Mouse (Mus musculus) heart, embryonic 16.5 days (tissue): Measurements from ENCODE around the gene Plxna2. TPM values are rescaled to one million over a fixed set of nuclear protein-coding genes. Genes with fewer than 3 reads are reported as not detected.
A peak's percentile ranks its signal among the peaks of the same experiment; 100 is the strongest.

Source experiments
- ATAC-seq: fragments of 200-750 bp; cut with Nextera tagmentation; replicated peaks from 2 replicates; pipeline ENCODE4 v1.8.0; 2017; ENCODE audit warnings: moderate number of reproducible peaks; ENCODE audit not compliant: insufficient read depth, low FRiP score; ENCODE audit errors: extremely low read depth
- H3K27ac ChIP-seq: fragments of 300-500 bp; sonication (generic); 2 replicates; pipeline ENCODE4 v1.5.1; 2014; ENCODE audit warnings: mild to moderate bottlenecking, low read length, control low read depth, moderate library complexity
- H3K27me3 ChIP-seq: fragments of 300-500 bp; sonication (generic); 2 replicates; pipeline ENCODE4 v1.6.1; 2014; ENCODE audit warnings: low read length, mixed read lengths; ENCODE audit not compliant: control insufficient read depth, insufficient read depth
- H3K36me3 ChIP-seq: fragments of 300-500 bp; sonication (generic); 2 replicates; pipeline ENCODE4 v1.6.1; 2014; ENCODE audit not compliant: control insufficient read depth, insufficient read depth
- H3K4me1 ChIP-seq: fragments of 300-500 bp; sonication (generic); 2 replicates; pipeline ENCODE4 v1.6.1; 2014; ENCODE audit warnings: low read length, mixed read lengths; ENCODE audit not compliant: control insufficient read depth, insufficient read depth
- H3K4me2 ChIP-seq: fragments of 300-500 bp; sonication (generic); 2 replicates; pipeline ENCODE4 v1.6.1; 2014; ENCODE audit warnings: low read depth, mild to moderate bottlenecking, control low read depth, low read length
- H3K4me3 ChIP-seq: fragments of 300-500 bp; sonication (generic); 2 replicates; pipeline ENCODE4 v1.5.1; 2014; ENCODE audit warnings: mild to moderate bottlenecking, control low read depth, low read length
- H3K9ac ChIP-seq: fragments of 300-500 bp; sonication (generic); 2 replicates; pipeline ENCODE4 v1.6.1; 2014; ENCODE audit warnings: low read length, control low read depth
- H3K9me3 ChIP-seq: fragments of 300-500 bp; sonication (generic); replicated peaks from 2 replicates; pipeline ENCODE4 v1.6.1; 2016; ENCODE audit warnings: low read length; ENCODE audit not compliant: control insufficient read depth
- WGBS: fragments of 180-500 bp; shearing (Covaris S2); extraction: QIAGEN DNeasy Blood & Tissue Kit; methylation state at CpG from one replicate; pipeline ENCODE4 v1.1.7; 2014; 5-methylcytosine and 5-hydroxymethylcytosine counted together
- polyA plus RNA-seq: library from polyadenylated mRNA; unstranded; fragments of >200 nt; fragmentation: Nextera tagmentation; extraction: Ambion mirVana; gene quantifications from 2 replicates; pipeline ENCODE4 v1.2.1, GENCODE M21; 2015

The Plxna2 gene
- polyA plus RNA-seq, 1 experiment from 2014 or later, result 5.2 TPM

DNA sequence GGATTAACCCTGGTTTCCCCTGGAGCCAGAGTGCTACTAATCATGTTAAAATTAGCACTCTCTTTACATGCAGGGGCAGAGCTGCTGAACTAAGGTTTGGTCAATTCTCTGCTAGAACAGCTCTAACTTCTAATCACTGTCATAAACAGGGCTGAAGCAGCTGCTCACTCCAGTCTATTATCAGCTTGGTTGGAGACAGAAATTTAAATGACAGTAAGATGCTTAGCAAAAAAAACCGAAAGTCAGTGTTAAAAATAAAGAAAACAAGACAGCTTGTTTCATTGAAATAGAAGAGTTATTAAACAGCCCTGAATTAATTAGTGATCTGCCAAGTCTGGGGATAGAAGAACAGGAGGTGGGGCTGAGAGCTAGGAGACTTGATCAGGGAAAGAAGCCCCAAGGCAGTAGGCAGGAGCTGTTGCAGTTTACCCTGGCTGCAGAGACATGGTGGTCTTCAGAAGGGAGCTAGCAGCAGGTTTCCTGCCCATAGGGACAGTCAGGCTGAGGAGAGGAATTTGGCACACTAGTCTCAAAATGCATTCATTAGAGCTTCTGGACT lies 12.6 kb downstream of the Plxna2 start:
- Histone ChIP-seq H3K4me3 (no peak overlapping the region), H3K9ac (no peak overlapping the region), H3K4me1 (peaks cover 66% of the 10 kb centered on the region), H3K27ac (no peak overlapping the region), H3K9me3 (no peaks in the 10 kb centered on the region), H3K27me3 (no peaks in the 10 kb centered on the region), H3K4me2 (no peak overlapping the region), H3K36me3 (no peaks in the 10 kb centered on the region)
- WGBS, result 44% methylated on average over 1 of the region's 1 CpGs
- ATAC-seq, result no peak

DNA sequence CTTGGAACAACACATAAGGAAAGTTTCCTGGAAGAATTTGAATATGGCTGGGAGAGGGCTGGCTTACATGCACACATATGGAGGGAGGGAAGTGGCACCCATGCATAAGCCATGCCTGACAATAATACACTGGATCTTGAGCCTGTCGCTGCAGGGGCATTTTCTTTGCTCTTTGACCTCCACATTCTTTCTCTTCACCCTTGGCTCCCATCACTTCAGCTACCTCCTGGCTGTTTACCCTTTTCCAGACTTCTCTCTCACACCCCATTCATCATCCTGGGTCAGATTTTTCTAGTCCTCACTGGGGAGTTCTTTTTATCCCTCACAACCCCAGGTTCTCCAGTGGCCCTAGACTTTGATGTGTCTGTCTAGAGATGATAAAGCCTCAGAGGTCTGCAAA lies 13.6 kb downstream of the Plxna2 start:
- no peaks in the 10 kb centered on the region for H3K36me3 ChIP-seq
- no peak overlapping the region for H3K27ac ChIP-seq
- no peaks in the 10 kb centered on the region; the same call in 1 of the 2 replicates for H3K9me3 ChIP-seq
- no peak for ATAC-seq
- H3K4me1 ChIP-seq, result peaks cover 60% of the 10 kb centered on the region
- 54% methylated on average over 1 of the region's 1 CpGs for WGBS
- H3K4me2 ChIP-seq, result no peak overlapping the region
- no peak overlapping the region for H3K4me3 ChIP-seq
- H3K9ac ChIP-seq, result no peak overlapping the region
- no peaks in the 10 kb centered on the region for H3K27me3 ChIP-seq

DNA sequence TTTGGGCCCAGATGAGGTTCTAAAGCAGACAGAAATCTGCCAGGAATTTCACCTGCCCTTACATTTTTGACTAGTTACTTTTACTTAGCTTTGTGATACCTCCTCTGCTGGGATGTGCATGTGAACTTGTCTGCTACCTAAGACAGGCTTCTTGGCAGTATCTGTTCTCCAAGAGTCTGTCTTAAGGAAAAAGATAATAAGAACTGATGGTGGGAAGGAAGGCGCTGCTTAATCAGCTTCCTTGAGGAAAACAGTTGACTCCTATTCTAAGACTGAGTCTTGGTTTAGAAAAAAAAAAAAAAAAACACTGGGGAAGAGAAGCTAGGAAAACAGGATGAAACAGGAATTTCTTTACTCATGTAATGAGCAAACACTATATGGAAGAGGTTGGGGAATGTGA lies 14.0 kb downstream of the Plxna2 start:
- Histone ChIP-seq H3K36me3 (no peaks in the 10 kb centered on the region), H3K4me3 (no peak overlapping the region), H3K27me3 (no peaks in the 10 kb centered on the region), H3K4me2 (no peak overlapping the region), H3K9me3 (no peaks in the 10 kb centered on the region; the same call in 1 of the 2 replicates), H3K4me1 (peaks cover 57% of the 10 kb centered on the region), H3K9ac (no peak overlapping the region), H3K27ac (no peak overlapping the region)
- WGBS, result 68% methylated on average over 1 of the region's 1 CpGs
- ATAC-seq, result no peak

DNA sequence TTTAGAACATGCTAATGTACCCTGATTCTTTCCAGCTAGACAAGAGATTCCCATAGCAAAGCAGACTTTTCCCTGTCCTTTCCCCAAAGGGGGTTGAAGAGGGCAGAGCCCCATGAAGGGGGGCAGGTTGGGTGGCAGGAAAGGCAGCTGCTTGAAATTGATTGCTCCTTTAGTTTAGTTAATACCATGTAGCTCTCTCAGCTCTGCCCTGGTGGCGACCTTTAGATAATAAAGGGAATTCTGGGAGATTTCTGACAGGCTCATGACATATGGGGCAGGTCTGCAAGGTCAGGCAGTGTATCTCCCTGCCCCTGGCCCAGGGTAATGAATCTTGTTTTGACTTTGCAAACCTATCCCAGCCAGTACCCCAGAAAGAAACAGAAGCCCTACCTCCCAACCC lies 17.4 kb downstream of the Plxna2 start:
- Histone ChIP-seq H3K4me1 (peaks cover 34% of the 10 kb centered on the region), H3K27me3 (no peaks in the 10 kb centered on the region), H3K36me3 (no peaks in the 10 kb centered on the region), H3K4me3 (no peak overlapping the region), H3K4me2 (no peak overlapping the region), H3K27ac (peak overlapping the region; percentile 61), H3K9me3 (no peaks in the 10 kb centered on the region; the same call in 1 of the 2 replicates), H3K9ac (no peak overlapping the region)
- peak; percentile 47; the same call in 1 of the 2 replicates for ATAC-seq
- 24% methylated on average over 1 of the region's 1 CpGs for WGBS

DNA sequence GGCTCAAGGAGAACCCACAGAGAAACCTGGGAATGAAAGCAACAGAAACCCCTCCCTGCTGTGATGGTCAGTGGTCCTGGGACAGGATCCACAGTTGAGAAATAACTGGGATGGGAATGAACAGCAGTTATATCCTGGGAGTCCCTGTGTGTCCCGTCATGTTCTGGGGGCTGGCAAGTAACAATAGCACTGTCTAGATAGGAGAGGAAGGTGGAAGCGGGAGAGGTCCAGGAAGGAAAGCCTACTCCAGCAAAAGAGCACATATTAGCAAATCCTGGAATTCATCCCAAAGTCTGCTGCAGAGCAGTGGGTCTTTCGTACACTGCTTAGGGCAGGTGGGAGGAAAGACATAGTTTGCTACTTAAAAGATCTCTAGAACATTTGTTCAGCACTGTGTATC lies 17.9 kb downstream of the Plxna2 start:
- Histone ChIP-seq H3K4me3 (no peak overlapping the region), H3K4me2 (no peak overlapping the region), H3K9ac (no peak overlapping the region), H3K27ac (peak overlapping the region; percentile 61), H3K27me3 (no peaks in the 10 kb centered on the region), H3K36me3 (no peaks in the 10 kb centered on the region), H3K9me3 (no peaks in the 10 kb centered on the region; the same call in 1 of the 2 replicates), H3K4me1 (peaks cover 33% of the 10 kb centered on the region)
- WGBS, result 54% methylated on average over 3 of the region's 3 CpGs
- peak; percentile 56 for ATAC-seq

DNA sequence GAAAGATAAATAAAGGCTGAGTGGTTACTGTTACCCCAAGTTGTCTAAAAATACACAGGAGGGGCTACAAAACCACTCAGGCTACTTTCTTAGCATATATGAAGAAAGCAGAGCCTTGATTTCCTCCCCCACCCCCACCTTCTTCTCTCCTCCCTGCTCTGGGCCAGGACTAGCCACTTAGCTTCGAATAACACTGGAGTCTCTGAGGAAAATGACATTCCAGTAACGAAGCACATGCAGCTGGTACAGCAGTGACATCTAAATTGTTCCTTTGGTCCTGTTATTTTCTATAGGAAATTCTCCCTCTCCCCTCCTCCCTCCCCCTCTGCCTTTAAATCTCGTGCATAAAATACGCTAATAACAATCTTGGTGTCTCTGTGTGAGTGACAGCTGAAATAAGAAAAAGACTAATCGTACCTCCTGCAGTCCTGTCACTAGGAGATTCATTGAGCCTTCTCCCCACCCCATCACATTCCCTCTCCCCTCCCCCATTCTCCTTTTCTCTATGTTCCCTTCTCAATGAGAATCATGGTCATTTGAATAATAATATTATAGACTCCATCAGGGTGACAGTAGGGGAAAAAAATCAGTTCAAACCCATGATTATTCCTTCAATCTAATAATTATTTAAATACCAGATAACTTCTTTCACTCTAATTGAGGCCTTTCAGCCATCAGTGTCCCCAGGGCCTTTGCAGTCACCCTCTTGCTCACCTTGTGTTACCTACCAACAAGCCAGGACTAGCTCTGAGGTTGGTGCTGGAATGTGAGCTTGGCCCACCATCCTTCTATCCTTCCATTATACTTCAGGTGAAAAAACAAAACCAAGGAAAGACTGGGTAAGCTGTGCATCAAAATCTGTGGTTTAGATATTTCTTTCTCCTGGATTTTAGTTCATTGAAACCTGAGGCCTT lies 19.6 kb downstream of the Plxna2 start:
- Histone ChIP-seq H3K9ac (no peak overlapping the region; the same call in 1 of the 2 replicates), H3K4me2 (no peak overlapping the region), H3K27me3 (no peaks in the 10 kb centered on the region), H3K27ac (no peak overlapping the region), H3K4me3 (no peak overlapping the region), H3K4me1 (peaks cover 44% of the 10 kb centered on the region), H3K36me3 (no peaks in the 10 kb centered on the region), H3K9me3 (no peaks in the 10 kb centered on the region; the same call in 1 of the 2 replicates)
- no peak for ATAC-seq
- WGBS, result 40% methylated on average over 5 of the region's 5 CpGs

DNA sequence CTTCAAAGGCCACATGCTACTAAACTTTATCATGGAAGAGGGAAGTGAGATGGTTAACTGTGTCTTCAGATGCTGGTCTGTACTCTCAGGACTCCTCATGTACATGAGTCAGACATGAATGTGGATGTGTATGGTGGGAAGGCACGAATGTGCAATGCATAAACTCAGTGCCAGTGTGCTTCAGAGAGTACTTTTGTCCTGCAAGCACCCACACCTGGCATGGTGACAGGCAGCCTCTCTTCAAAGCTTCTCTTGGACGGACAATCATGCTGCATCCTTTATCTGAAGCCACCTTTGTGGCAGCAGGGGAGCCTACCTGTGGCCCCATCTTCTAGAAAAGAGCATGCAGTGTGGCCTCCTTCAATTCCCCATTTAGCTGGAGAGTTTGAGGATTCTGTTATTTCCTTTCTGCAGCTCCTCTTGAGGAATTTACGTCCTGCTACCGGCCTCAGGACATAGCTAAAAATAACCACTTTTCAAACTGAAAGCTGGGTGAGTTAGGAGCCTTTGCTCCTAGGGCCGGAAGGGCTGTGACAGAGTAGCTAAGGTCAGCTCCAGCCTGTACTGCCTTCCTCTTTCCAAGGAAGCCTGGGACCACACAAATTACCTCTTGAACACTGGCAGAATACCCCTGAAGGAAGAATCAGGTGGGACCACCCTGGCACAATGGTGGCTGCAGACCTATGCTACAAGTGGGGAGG lies 23.7 kb downstream of the Plxna2 start:
- H3K4me2 ChIP-seq, result peak overlapping the region; percentile 27
- ATAC-seq, result peak; percentile 57; the same call in 1 of the 2 replicates
- H3K27me3 ChIP-seq, result no peaks in the 10 kb centered on the region
- WGBS, result 19% methylated on average over 5 of the region's 5 CpGs
- H3K27ac ChIP-seq, result peak overlapping the region; percentile 77
- no peaks in the 10 kb centered on the region; the same call in 1 of the 2 replicates for H3K9me3 ChIP-seq
- peaks cover 33% of the 10 kb centered on the region for H3K4me1 ChIP-seq
- H3K9ac ChIP-seq, result peak overlapping the region; percentile 35
- H3K4me3 ChIP-seq, result no peak overlapping the region
- H3K36me3 ChIP-seq, result peaks cover 11% of the 10 kb centered on the region

DNA sequence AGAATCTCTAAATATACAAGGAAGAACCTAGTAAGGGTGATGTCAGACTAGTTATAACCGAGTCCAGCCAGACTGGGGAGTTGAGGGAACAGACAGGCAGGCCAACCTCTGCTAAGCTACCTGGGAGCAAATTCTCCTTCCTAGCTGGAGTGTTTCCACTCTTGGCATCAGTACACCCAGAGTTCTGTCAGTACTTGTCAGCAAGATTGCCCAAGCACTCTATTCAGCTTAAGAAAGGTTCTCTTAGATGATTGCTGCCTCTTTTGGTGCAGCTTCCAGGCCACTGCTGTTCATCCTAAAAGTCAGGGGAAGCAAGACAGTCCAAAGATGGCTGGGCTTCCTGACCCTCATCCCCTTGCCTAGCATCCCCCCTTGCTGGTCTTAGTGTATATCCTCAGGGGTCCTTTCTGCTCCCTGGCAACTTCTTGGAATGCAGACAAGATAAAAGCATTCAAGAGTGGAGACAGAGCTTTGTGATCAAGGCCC lies 24.3 kb downstream of the Plxna2 start:
- Histone ChIP-seq H3K4me2 (peak overlapping the region; percentile 27), H3K9ac (peak overlapping the region; percentile 35)
- peak; percentile 52 for ATAC-seq

More for the DNA sequence above, 24.3 kb downstream of the Plxna2 start:
- Histone ChIP-seq H3K27ac (peak overlapping the region; percentile 77), H3K27me3 (no peaks in the 10 kb centered on the region), H3K36me3 (peaks cover 11% of the 10 kb centered on the region), H3K4me1 (peaks cover 30% of the 10 kb centered on the region), H3K4me3 (no peak overlapping the region), H3K9me3 (no peaks in the 10 kb centered on the region)
- WGBS, result 8% methylated on average over 1 of the region's 1 CpGs
